Mouse (Mus musculus): ENCODE results near the gene Ighmbp2.
"Not testable (repeated sequence)": the region's sequence is repeated elsewhere in the genome, so short reads cannot be mapped to it uniquely, and the experiment has no call there.

The Ighmbp2 gene

DNA sequence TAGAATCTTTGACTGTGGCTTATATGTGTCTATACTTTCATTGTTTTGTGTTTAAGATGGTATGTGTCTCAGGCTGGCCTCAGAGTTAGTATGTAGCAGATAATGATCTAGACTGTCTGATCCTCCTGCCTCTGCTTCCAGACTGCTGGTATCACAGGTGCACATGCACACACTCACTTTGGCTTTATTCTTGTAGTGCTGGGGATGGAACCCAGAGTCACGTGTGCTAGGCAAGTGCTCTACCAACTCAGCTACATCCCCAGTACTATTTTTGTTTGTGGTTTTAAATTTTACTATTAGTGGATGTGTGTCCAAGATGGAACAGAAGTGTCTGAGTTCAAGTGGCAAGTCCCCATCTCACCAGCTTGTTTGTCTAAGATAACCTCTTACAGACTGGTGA, 10.2 kb upstream of the Ighmbp2 start:
- in situ Hi-C loops (cut with MboI; ENCODE audit: low pct_unique_long_range_greater_than_20kb in 1 of 2, low sequenced_read_pairs in 2 of 2, unreplicated experiment in 1 of 2): no loop called here

DNA sequence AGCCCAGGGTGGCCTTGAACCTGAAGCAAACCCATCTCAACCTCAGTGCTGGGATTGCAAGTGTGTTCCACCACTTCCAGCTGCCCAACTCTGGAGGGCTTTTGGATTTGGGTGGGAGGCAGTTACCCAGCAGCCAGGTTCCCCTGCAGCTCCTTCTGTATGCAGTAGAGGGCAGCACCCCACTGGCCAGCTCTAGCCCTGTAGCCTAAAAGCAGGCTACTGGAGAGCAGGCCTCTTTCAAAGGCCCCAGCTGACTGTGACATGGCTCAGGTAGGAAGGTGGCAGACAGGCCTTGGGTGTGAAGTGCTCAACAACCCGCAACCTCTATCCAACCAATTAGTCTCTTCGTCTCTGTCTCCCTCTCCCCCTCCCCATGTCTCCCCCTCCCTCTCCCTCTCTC, 9.2 kb upstream of the Ighmbp2 start:
- in situ Hi-C loops (cut with MboI; ENCODE audit: low pct_unique_long_range_greater_than_20kb in 1 of 2, low sequenced_read_pairs in 2 of 2, unreplicated experiment in 1 of 2): no loop called here

DNA sequence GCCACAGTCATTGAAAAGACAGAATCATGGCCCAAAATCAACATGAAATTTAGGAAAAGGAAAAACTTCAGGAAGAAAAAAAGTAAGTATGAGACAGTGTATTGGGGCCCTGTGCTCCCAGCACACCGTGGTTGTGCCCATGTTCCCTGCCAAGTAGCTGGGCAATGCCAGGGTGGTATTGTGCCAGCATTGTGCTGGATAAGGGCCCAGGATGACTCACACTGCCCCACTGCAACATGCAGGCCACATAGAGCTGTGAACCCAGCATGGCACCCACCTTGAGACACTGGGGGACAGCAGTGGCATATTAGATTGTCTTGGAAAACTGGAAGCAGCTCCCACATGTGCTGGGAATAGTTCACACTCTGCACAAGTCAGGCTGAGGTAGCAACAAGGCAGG, 6.2 kb upstream of the Ighmbp2 start:
- in situ Hi-C loops (cut with MboI; ENCODE audit: low pct_unique_long_range_greater_than_20kb in 1 of 2, low sequenced_read_pairs in 2 of 2, unreplicated experiment in 1 of 2): no loop called here

GRCm38 (mm10) chr19:3281886-3282285, 931 bp downstream of the Ighmbp2 start:
- in situ Hi-C loops (cut with MboI; ENCODE audit: low pct_unique_long_range_greater_than_20kb in 1 of 2, low sequenced_read_pairs in 2 of 2, unreplicated experiment in 1 of 2): no loop called here

DNA sequence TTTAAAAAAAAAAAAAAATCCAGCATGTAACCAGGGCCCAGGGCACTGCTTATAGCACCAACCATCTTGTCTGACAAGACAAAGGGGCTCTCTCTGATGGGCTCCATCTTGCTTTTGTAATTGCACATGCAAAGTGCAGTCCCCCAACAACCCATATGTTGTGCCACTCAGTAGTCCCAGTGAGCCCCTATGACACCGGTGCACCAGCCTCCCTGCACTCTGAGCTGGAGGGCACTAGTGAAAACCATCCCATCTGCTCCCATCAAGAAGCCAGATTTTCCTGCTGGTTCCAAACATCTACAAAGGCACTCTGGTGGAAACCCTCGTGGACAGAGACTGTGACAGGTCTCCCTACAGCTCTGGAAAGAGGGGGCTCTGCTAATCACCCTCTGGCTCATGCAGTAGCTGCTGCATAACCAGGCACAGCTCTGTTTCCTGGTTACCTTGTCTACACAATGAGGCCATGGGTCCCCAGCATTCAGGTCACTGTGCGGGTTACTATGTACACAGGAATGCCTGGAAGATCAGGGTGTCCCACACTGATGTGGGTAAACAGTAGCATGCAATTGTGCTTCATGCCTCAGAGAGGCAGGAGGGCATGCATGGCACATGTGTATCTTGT, 7.0 kb downstream of the Ighmbp2 start:
- in situ Hi-C loops (cut with MboI; ENCODE audit: low pct_unique_long_range_greater_than_20kb in 1 of 2, low sequenced_read_pairs in 2 of 2, unreplicated experiment in 1 of 2): no loop called here

GRCm38 (mm10) chr19:3273331-3273730, 9.5 kb downstream of the Ighmbp2 start:
- in situ Hi-C loops (cut with MboI; ENCODE audit: low pct_unique_long_range_greater_than_20kb in 1 of 2, low sequenced_read_pairs in 2 of 2, unreplicated experiment in 1 of 2): no loop called here

DNA sequence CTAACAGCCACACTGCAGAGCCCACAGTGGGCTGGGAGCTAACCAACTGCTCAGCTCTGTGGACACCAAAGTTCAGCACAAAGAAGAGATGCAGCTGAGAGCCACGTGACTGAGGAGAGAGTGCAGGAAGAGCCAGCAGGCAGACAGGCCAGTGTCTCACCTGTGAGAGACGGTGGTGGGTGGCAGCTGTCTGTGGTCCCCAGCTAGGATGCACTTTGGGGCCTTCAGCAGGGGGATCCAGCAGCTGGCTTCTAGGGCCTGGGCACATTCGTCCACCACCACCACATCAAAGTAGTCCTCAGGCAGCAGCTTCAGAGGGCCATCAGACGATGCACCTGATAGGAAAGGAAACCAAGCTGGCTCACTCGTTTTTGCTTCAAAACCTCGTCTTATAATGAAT, 11.5 kb downstream of the Ighmbp2 start:
- in situ Hi-C loops (cut with MboI; ENCODE audit: low pct_unique_long_range_greater_than_20kb in 1 of 2, low sequenced_read_pairs in 2 of 2, unreplicated experiment in 1 of 2): no loop called here

- in situ Hi-C loops (cut with MboI; ENCODE audit: low pct_unique_long_range_greater_than_20kb in 1 of 2, low sequenced_read_pairs in 2 of 2, unreplicated experiment in 1 of 2): no loop called here
Observed at GRCm38 (mm10) chr19:3269803-3270202, 13.0 kb downstream of the Ighmbp2 start.

- in situ Hi-C loops (cut with MboI; ENCODE audit: low pct_unique_long_range_greater_than_20kb in 1 of 2, low sequenced_read_pairs in 2 of 2, unreplicated experiment in 1 of 2): no loop called here
Observed at GRCm38 (mm10) chr19:3269279-3269678, 13.5 kb downstream of the Ighmbp2 start.

DNA sequence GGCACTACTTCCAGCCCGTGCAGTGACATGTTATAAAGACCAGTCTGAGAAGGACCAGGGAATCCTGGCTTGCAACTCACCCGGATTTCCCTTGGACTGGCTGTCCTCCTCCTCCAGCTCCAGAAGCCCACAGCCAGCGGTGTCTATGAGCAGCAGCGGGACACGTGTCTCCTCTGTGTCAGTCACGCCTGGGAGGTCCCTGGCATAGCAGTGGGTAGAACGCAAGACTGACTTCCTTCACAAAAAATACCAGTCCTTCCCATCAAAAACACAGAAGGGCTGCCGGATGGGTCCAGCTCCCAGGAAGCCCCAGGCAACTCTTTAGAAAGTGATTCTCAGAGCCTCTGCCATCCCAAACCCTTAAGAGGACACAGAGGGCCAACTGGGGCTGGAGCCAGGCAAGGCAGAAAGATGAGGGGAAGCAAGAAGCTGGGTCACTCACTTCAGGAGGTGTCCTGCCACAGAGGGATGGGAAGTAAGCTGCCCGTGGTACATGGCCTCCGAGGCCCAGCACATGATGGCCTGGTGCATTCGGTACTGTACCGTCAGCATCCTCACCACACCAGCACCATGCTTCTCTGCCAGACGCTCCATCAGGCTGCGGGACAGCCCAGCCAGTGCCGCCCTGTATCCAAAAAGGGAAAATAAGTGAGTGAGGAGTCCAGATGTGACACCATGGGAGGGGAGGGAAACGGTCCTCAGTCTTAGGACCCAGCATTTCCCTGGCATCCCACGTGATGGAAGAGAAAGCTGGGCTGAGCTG, 14.4 kb downstream of the Ighmbp2 start:
- in situ Hi-C loops (cut with MboI; ENCODE audit: low pct_unique_long_range_greater_than_20kb in 1 of 2, low sequenced_read_pairs in 2 of 2, unreplicated experiment in 1 of 2): no loop called here

DNA sequence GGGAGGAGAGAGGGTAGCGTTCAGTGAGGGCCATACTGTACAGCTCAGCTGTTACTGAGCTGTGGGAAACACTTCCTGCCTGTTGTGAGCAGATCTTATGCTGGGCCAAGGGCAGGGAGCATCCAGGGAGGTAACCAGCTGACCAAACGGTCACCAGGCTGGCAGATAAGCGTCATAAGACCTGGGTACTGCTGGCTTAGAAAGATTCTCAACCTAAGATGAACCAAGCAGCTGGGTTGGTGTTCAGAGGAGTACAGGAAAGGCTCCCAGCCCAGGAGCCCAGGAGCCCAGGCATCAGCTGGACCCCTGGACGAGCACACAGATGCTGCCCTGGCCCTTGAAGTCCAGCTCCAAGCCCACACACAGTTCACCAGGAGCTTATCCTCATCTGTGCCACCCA, 15.5 kb downstream of the Ighmbp2 start:
- in situ Hi-C loops (cut with MboI; ENCODE audit: low pct_unique_long_range_greater_than_20kb in 1 of 2, low sequenced_read_pairs in 2 of 2, unreplicated experiment in 1 of 2): no loop called here

- in situ Hi-C loops (cut with MboI; ENCODE audit: low pct_unique_long_range_greater_than_20kb in 1 of 2, low sequenced_read_pairs in 2 of 2, unreplicated experiment in 1 of 2): no loop called here
Observed at GRCm38 (mm10) chr19:3266676-3267075, 16.1 kb downstream of the Ighmbp2 start.

DNA sequence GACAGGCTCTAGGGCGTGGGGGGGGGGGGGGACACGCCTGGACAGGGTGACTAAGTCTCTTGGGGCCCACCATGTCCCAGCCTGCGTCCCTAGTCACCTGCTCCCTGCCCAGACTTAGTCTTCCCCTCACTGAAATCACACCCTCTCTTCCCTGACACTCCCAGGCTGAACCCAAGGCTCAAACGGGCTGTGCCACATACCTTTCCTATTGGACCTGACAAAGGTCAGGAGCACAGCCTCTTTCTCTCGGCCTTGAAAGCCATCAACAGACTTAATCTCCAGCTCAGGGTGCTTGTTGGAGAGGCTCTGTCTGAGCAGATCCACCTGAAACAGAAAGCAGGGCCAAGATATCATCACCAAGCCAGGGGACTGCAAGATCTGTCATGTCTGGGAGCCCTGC, 16.7 kb downstream of the Ighmbp2 start:
- in situ Hi-C loops (cut with MboI; ENCODE audit: low pct_unique_long_range_greater_than_20kb in 1 of 2, low sequenced_read_pairs in 2 of 2, unreplicated experiment in 1 of 2): no loop called here

GRCm38 (mm10) chr19:3265180-3265579, 17.6 kb downstream of the Ighmbp2 start:
- in situ Hi-C loops (cut with MboI; ENCODE audit: low pct_unique_long_range_greater_than_20kb in 1 of 2, low sequenced_read_pairs in 2 of 2, unreplicated experiment in 1 of 2): no loop called here

- in situ Hi-C loops (cut with MboI; ENCODE audit: low pct_unique_long_range_greater_than_20kb in 1 of 2, low sequenced_read_pairs in 2 of 2, unreplicated experiment in 1 of 2): no loop called here
Observed at GRCm38 (mm10) chr19:3264348-3264747, 18.5 kb downstream of the Ighmbp2 start.

- in situ Hi-C loops (cut with MboI; ENCODE audit: low pct_unique_long_range_greater_than_20kb in 1 of 2, low sequenced_read_pairs in 2 of 2, unreplicated experiment in 1 of 2): no loop called here
Observed at GRCm38 (mm10) chr19:3261764-3262525, 20.9 kb downstream of the Ighmbp2 start.

DNA sequence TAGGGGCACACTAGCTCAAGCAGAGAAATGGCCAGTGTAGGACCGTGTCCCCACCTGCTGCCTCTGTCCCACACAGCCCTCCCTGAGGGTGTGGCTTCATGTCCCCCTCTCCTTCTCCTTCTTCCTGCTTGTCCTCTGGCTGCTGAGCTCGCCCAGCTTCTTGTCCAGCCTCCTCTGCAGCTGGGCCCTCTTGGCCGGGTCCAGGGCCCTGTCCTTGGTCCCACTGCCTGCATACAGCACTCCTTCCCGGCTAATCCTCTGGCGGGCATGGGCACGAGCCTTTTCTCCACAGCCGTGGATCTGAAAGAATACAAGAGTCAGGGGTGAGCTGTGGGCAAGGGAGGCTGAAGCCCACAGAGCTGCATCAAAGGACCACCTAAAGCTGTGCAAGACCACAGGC, 21.5 kb downstream of the Ighmbp2 start:
- in situ Hi-C loops (cut with MboI; ENCODE audit: low pct_unique_long_range_greater_than_20kb in 1 of 2, low sequenced_read_pairs in 2 of 2, unreplicated experiment in 1 of 2): no loop called here

- in situ Hi-C loops (cut with MboI; ENCODE audit: low pct_unique_long_range_greater_than_20kb in 1 of 2, low sequenced_read_pairs in 2 of 2, unreplicated experiment in 1 of 2): no loop called here
Observed at GRCm38 (mm10) chr19:3260591-3260990, 22.2 kb downstream of the Ighmbp2 start.

- in situ Hi-C loops (cut with MboI; ENCODE audit: low pct_unique_long_range_greater_than_20kb in 1 of 2, low sequenced_read_pairs in 2 of 2, unreplicated experiment in 1 of 2): no loop called here
Observed at GRCm38 (mm10) chr19:3260016-3260415, 22.8 kb downstream of the Ighmbp2 start.

GRCm38 (mm10) chr19:3225261-3225660, 57.6 kb downstream of the Ighmbp2 start:
- in situ Hi-C loops (cut with MboI; ENCODE audit: low pct_unique_long_range_greater_than_20kb in 1 of 2, low sequenced_read_pairs in 2 of 2, unreplicated experiment in 1 of 2): not testable (repeated sequence)

All from mouse embryonic stem cell (cell line).